ENCODE assay signal across 9 mouse cellular contexts in the genomic region with DNA sequence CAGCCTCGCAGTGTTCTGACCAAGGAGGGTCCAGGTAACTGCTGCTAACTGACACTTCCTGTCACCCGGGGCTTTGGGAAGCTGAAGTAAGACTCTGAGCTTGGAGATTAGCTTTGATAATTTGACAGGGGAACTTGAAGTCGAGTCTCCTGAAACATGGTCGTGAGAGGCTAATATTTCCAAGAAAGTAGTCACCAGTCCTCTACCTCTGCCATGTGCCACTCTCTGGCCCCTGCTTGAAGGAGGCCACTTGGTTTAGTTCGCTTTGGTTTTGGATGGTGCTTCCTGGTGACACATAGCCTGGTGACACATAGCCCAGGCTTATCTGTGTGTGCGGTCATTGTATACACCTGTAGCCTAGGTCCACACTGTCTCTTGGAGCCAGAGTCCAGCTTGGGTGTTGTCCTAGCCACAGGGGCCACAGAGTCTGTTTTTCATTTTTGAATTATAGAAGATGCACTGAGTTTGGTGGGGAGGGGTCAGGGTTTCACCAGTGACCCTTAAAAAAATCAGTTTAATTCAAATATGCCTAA. TPM values are rescaled to one million over a fixed set of nuclear protein-coding genes. Genes with fewer than 3 reads are reported as not detected.
DNase-seq lines count a peak whose midpoint lies in the region; ATAC-seq and TF ChIP-seq lines count a peak whose summit lies in the region.
"Had no signal": no experiment of that assay in that cellular context is flagged by ENCODE, and none has a peak within 500 bp of the region (broad histone marks: within the 10 kb centered on the region; RNA-seq: fewer than 3 reads in every experiment).

A gene (plus strand): TSS at position 51 of the 533 bp plus-strand sequence.

- no peak for ATAC-seq in neural tube, embryonic 12.5 days (ENCODE audit: low FRiP score, low read depth)

- peaks cover 2% of the 10 kb centered on the region for H3K4me1 ChIP-seq in heart, adult 2 months (ENCODE audit: control insufficient read depth, insufficient read depth, low read length)
- peaks cover 9% of the 10 kb centered on the region; the same call in 1 of the 2 replicates for H3K4me1 ChIP-seq in neural tube, embryonic 12.5 days
- H3K4me1 ChIP-seq: liver, embryonic 13.5 days had no signal

- H3K9ac ChIP-seq in heart, adult 2 months (ENCODE audit: low read depth, low read length), result no peak within 1 kb of the TSS
- no peak within 1 kb of the TSS for H3K9ac ChIP-seq in neural tube, embryonic 12.5 days
- H3K9ac ChIP-seq: liver, embryonic 13.5 days had no signal

- no peaks in the 10 kb centered on the region for H3K36me3 ChIP-seq in heart, adult 2 months (ENCODE audit: control insufficient read depth, insufficient read depth, low read length)
- no peaks in the 10 kb centered on the region for H3K36me3 ChIP-seq in neural tube, embryonic 12.5 days
- H3K36me3 ChIP-seq: liver, embryonic 13.5 days had no signal

- no peak for TF ChIP-seq POLR2A in heart, adult 2 months (IDR thresholded peaks at IDR 0.05; ENCODE audit: insufficient read depth, low read depth, low read length)

- intact Hi-C loops in heart, adult 2 months (cut with DNase I), result no loop called here

- no peak within 1 kb of the TSS for H3K4me3 ChIP-seq in heart, adult 2 months
- H3K4me3 ChIP-seq in neural tube, embryonic 12.5 days, result no peak within 1 kb of the TSS
- H3K4me3 ChIP-seq: liver, embryonic 13.5 days had no signal

- H3K4me2 ChIP-seq in neural tube, embryonic 12.5 days (replicated peaks), result no peak within 1 kb of the TSS
- H3K4me2 ChIP-seq: liver, embryonic 13.5 days had no signal

- TF ChIP-seq CTCF in heart, adult 2 months (IDR thresholded peaks at IDR 0.05), result no peak

- H3K79me2 ChIP-seq in heart, adult 2 months (replicated peaks; ENCODE audit: control insufficient read depth, insufficient read depth, low read length), result no peaks in the 10 kb centered on the region

- no peak for TF ChIP-seq EP300 in heart, adult 2 months (IDR thresholded peaks at IDR 0.05; ENCODE audit: insufficient read depth, low read depth, low read length)

- H3K27me3 ChIP-seq in heart, adult 2 months (ENCODE audit: control insufficient read depth, insufficient read depth, low read length), result no peaks in the 10 kb centered on the region
- no peaks in the 10 kb centered on the region for H3K27me3 ChIP-seq in neural tube, embryonic 12.5 days (replicated peaks)
- H3K27me3 ChIP-seq: liver, embryonic 13.5 days had no signal

- no peak for DNase-seq in heart, adult 2 months
- no peak for DNase-seq in heart, adult 11 months
- no peak for DNase-seq in adrenal gland, adult 2 months
- no peak for DNase-seq in gonadal fat pad, adult 2 months (ENCODE audit: low read depth)
- no peak for DNase-seq in large intestine, adult 2 months (ENCODE audit: low read depth, low spot score)
- no peak for DNase-seq in cerebellum, adult 18-20 months
- no peak for DNase-seq in kidney, postnatal 10 days
- DNase-seq: liver, embryonic 13.5 days had no signal

- WGBS in heart, adult 2 months, result 44% methylated on average over 6 of the region's 6 CpGs
- 47% methylated on average over 6 of the region's 6 CpGs for WGBS in large intestine, adult 2 months
- 68% methylated on average over 6 of the region's 6 CpGs for WGBS in neural tube, embryonic 12.5 days

- H3K9me3 ChIP-seq in neural tube, embryonic 12.5 days, result no peaks in the 10 kb centered on the region
- H3K9me3 ChIP-seq: liver, embryonic 13.5 days had no signal

- H3K27ac ChIP-seq in heart, adult 2 months, result no peak within 1 kb of the TSS
- no peak within 1 kb of the TSS for H3K27ac ChIP-seq in neural tube, embryonic 12.5 days
- H3K27ac ChIP-seq: liver, embryonic 13.5 days had no signal

RNA-seq across cellular contexts. Expression of the gene that starts here (rescaled TPM):
- 10 to 100 TPM; 23.5 to 33.7 TPM for total RNA-seq in heart, adult 2 months (2021)
- 48.1 and 49.4 TPM in 2 replicates for polyA plus RNA-seq in heart, adult 2 months (2012; rRNA removed)
- total RNA-seq in adrenal gland, adult 2 months (2021), result 10 to 100 TPM; 28.2 to 39.5 TPM
- 31.5 and 35.7 TPM in 2 replicates for polyA plus RNA-seq in adrenal gland, adult 2 months (2012; rRNA removed)
- 94.2 and 111 TPM in 2 replicates for polyA plus RNA-seq in gonadal fat pad, adult 2 months (2012; rRNA removed)
- 43.0 and 50.6 TPM in 2 replicates for polyA plus RNA-seq in large intestine, adult 2 months (2012; rRNA removed)
- 77.2 and 77.3 TPM in 2 replicates for polyA plus RNA-seq in neural tube, embryonic 12.5 days (2016; fragmentation: Nextera tagmentation; extraction: Ambion mirVana)
